Mouse (Mus musculus): ENCODE measurements at regions not wholly inside any gene's neighbourhood (a gene's known extent, or its start where the extent isn't known, plus 50 kb on each side); places are given as distances from the start of the nearest gene placed in this dataset.
A peak's percentile ranks its signal among the peaks of the same experiment; 100 is the strongest.

GRCm38 (mm10) chr2:45925791-45926480, 808.7 kb upstream of the Zeb2 start:
- no peak for ATAC-seq (replicated peaks; ENCODE audit: low FRiP score, low TSS enrichment, poor library complexity, severe bottlenecking)

- no peak for ATAC-seq (replicated peaks; ENCODE audit: low FRiP score, low TSS enrichment, poor library complexity, severe bottlenecking)
Observed at GRCm38 (mm10) chr2:45908871-45909270, 791.7 kb upstream of the Zeb2 start.

GRCm38 (mm10) chr2:45904623-45905235, 787.5 kb upstream of the Zeb2 start:
- no peak for ATAC-seq (replicated peaks; ENCODE audit: low FRiP score, low TSS enrichment, poor library complexity, severe bottlenecking)

- no peak for ATAC-seq (replicated peaks; ENCODE audit: low FRiP score, low TSS enrichment, poor library complexity, severe bottlenecking)
Observed at GRCm38 (mm10) chr2:45904090-45904489, 786.9 kb upstream of the Zeb2 start.

- ATAC-seq (replicated peaks; ENCODE audit: low FRiP score, low TSS enrichment, poor library complexity, severe bottlenecking) = no peak
Observed at GRCm38 (mm10) chr2:45903350-45903749, 786.2 kb upstream of the Zeb2 start.

GRCm38 (mm10) chr2:45901892-45902291, 784.7 kb upstream of the Zeb2 start:
- no peak for ATAC-seq (replicated peaks; ENCODE audit: low FRiP score, low TSS enrichment, poor library complexity, severe bottlenecking)

GRCm38 (mm10) chr2:45884680-45885079, 767.5 kb upstream of the Zeb2 start:
- ATAC-seq (replicated peaks; ENCODE audit: low FRiP score, low TSS enrichment, poor library complexity, severe bottlenecking) = no peak

- no peak for ATAC-seq (replicated peaks; ENCODE audit: low FRiP score, low TSS enrichment, poor library complexity, severe bottlenecking)
Observed at GRCm38 (mm10) chr2:45878656-45879055, 761.5 kb upstream of the Zeb2 start.

- no peak for ATAC-seq (replicated peaks; ENCODE audit: low FRiP score, low TSS enrichment, poor library complexity, severe bottlenecking)
Observed at GRCm38 (mm10) chr2:45859901-45860331, 742.7 kb upstream of the Zeb2 start.

- ATAC-seq (replicated peaks; ENCODE audit: low FRiP score, low TSS enrichment, poor library complexity, severe bottlenecking) = 0 out of 2 replicates have a peak, but pooled peaks have one; percentile 41
Observed at GRCm38 (mm10) chr2:45859445-45859844, 742.2 kb upstream of the Zeb2 start.

- no peak for ATAC-seq (replicated peaks; ENCODE audit: low FRiP score, low TSS enrichment, poor library complexity, severe bottlenecking)
Observed at GRCm38 (mm10) chr2:45850018-45850605, 732.9 kb upstream of the Zeb2 start.

- no peak for ATAC-seq (replicated peaks; ENCODE audit: low FRiP score, low TSS enrichment, poor library complexity, severe bottlenecking)
Observed at GRCm38 (mm10) chr2:45840389-45840788, 723.2 kb upstream of the Zeb2 start.

GRCm38 (mm10) chr2:45836546-45837221, 719.5 kb upstream of the Zeb2 start:
- no peak for ATAC-seq (replicated peaks; ENCODE audit: low FRiP score, low TSS enrichment, poor library complexity, severe bottlenecking)

- ATAC-seq (replicated peaks; ENCODE audit: low FRiP score, low TSS enrichment, poor library complexity, severe bottlenecking) = no peak
Observed at GRCm38 (mm10) chr2:45817945-45818719, 700.9 kb upstream of the Zeb2 start.

GRCm38 (mm10) chr2:45814741-45815140, 697.5 kb upstream of the Zeb2 start:
- ATAC-seq (replicated peaks; ENCODE audit: low FRiP score, low TSS enrichment, poor library complexity, severe bottlenecking) = no peak

GRCm38 (mm10) chr2:45805329-45805728, 688.1 kb upstream of the Zeb2 start:
- no peak for ATAC-seq (replicated peaks; ENCODE audit: low FRiP score, low TSS enrichment, poor library complexity, severe bottlenecking)

GRCm38 (mm10) chr2:45800131-45800530, 682.9 kb upstream of the Zeb2 start:
- no peak for ATAC-seq (replicated peaks; ENCODE audit: low FRiP score, low TSS enrichment, poor library complexity, severe bottlenecking)

- ATAC-seq (replicated peaks; ENCODE audit: low FRiP score, low TSS enrichment, poor library complexity, severe bottlenecking) = no peak
Observed at GRCm38 (mm10) chr2:45793561-45793960, 676.4 kb upstream of the Zeb2 start.

- no peak for ATAC-seq (replicated peaks; ENCODE audit: low FRiP score, low TSS enrichment, poor library complexity, severe bottlenecking)
Observed at GRCm38 (mm10) chr2:45789739-45790138, 672.5 kb upstream of the Zeb2 start.
